Mouse (Mus musculus) cerebellum, postnatal 25 days (tissue): Measurements from ENCODE around the gene Pitpnc1.
A peak's percentile ranks its signal among the peaks of the same experiment; 100 is the strongest.

Experiments
- DNase-seq, 2 experiments: peaks; one replicate each; pipeline ENCODE4 v3.0.0; 2021; ENCODE audit warnings: mixed read lengths in 2 of 2

Gene Pitpnc1

DNA sequence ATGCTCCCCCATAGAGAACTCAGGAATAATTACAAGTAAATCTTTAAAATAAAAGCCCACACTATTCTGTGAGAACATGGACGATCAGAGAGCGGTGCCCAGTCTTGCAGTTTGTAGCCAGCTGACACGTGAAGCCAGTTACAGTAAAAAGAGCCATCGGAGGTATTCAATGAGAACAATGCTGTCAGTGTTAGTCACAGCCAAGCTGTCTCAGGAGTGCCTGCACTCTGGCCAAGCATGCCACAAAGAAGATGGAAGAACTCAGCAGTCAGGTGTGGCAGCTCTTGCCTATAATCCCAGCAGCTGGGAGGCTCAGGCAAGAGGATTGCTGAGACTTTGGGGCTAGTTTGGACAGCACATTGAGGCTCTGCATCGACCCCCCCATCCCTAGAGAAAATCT is 111.8 kb downstream of the Pitpnc1 start:
- peak; percentile 42 to 50 for DNase-seq

DNA sequence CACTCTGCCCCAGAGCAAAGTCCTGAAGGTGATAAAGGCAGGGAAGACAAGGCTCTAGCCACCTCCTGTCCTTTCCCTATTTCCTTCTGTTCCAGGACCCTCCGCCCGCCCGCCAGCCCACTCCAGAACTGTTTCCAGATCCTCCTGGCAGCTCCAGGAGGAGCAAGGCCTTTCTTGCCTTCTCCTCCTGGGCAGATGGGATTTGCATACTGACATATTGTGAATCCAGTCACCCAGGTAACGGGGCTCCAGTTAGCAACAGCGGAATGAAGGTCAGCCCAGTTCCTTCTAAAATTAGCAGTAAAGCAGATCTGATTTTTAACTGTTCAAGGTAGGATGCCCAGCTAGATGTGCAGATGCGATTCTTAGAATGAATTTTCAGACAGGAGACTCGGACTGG is 114.3 kb downstream of the Pitpnc1 start:
- peak; percentile 49 to 58 for DNase-seq

DNA sequence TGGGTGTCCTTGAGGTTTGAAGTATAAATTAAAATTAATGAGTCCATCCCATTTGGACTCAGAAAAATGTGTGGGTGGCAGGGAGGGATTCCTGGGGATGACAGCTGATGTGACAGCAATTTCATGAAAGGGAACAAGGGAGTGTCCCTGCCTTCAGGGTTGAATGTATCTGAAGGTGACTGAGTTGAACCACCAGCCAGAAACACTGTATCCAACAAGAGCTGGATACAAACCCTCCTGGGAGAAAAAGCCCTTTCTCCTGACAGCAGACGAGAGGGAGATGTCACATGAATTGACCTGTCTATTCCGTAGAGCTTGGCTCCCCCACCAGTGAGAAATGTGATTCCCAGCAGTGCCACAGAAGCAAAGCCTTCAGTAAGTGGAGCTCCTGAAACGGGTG is 115.0 kb downstream of the Pitpnc1 start:
- no peak for DNase-seq

DNA sequence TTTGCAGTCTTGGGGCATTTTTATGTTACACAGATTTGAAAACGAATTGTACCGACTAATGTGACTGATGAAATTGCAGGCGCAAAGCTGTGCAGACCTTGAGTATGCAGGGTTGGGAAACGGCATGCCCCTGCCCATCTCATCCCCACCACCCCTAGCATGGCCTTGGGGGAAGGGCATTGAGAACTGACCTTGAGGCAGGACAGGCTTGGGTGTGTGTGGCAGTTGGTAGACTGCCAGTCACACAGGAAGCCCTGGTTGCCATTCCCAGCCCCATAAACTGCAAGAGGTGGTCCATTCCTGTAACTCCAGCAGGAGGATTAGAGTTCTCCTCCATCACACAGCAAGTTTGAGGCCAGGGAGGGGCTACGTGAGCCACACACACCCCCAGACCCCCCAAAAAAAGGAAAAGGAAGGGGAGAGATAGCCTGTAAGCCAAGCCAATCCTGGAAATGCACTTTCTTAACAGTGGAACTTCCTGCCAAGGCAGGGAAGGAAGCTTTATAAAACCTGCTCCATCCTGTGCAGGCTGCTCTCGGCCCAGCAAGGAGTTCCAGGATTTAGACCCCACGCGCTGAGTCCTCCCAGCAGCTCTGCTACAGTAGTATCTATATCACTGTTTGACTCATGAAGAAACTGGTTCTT is 115.9 kb downstream of the Pitpnc1 start:
- no peak for DNase-seq

DNA sequence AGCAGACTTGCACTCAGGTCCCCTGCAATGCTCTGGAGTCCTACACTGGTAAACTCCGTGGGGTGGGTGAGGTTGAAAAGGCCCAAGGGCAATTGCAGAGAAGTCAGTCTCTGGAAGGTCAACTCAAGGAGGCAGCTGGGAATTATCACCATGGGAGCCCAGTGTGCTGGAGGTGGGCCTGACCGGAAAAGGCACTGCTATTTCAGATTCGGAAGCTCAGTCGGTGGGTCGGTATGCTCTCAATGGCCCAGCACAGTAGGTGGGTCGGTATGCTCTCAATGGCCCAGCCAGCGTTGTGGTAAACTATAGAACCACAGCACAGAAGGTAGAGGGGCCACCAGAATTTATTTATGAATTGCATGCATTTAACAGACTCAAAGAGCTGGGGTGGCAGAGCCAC is 117.9 kb downstream of the Pitpnc1 start:
- DNase-seq: no peak

DNA sequence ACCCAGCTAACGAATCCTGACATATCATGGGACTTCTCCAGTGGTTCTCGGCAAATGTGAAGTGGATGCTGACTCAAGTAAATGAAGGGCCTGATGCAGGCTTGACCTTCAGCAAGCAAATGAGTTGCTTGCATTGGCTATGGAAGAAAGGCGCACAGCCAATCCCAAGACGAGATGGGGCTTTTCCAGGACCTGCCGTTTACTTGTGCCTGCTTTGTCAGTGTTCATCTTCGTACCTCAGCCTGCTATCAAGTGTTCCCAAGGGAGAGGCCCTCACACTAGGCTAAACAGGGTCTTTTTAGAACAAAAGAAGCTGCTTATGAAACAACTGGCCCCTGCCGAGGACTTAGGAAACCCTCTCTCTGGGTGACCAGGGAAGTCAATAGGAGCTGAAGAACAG is 120.7 kb downstream of the Pitpnc1 start:
- no peak for DNase-seq

DNA sequence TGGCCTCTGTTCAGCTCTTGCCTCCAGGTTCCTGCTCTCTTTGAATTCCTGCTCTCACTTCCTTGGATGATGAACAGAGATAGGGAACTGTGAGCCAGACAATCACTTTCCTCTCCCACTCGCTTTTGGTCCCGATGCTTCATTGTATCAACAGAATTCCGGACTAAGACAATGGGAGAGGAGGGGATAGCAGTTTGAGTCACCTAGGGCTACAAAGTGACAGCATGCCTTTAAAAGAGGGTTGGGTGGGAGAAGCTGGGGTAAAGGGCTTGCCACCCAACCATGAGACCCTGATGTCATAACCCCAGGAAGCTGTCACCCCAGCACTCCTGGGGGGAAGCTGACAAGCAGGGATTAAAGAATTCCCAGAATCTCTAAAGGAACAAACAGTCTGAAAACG is 127.5 kb downstream of the Pitpnc1 start:
- no peak for DNase-seq

DNA sequence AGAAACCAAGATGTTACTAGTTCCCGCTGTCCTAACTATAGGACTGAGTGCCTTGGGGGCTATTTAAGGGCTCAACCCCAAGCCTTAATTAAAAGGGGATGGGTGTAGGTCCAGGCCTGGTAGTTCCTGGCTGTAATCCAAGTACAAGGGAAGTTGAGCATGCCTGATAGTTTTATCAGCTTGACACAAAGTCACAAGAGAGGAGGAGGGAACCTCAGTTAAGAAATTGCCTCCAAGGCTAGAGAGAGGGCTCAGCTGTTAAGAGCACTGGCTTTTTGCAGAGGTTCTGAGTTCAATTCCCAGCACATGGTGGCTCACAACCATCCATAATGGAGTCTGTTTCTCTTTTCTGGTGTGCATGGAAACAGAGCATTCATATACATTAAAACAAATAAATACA is 128.1 kb downstream of the Pitpnc1 start:
- DNase-seq: no peak

DNA sequence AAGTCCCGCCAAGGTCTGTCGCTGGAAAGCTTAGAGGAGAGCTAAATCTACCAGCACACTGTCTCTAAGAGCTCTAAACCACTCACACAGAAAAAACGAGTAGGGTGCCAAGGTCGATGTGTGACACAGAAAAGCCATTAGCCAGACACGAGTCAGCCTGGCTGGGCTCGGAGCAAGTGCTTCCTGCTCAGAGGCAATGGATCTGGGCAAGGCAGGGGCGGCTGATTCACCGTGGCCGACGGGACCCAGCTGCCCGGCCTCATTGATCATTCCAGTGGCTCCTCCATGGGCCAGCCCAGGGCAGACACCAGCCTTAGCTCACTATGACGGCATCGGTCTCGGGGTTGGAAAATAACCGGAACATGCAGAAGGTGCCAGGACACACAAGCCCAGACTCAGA is 129.2 kb downstream of the Pitpnc1 start:
- peak; percentile 48 to 64 for DNase-seq

DNA sequence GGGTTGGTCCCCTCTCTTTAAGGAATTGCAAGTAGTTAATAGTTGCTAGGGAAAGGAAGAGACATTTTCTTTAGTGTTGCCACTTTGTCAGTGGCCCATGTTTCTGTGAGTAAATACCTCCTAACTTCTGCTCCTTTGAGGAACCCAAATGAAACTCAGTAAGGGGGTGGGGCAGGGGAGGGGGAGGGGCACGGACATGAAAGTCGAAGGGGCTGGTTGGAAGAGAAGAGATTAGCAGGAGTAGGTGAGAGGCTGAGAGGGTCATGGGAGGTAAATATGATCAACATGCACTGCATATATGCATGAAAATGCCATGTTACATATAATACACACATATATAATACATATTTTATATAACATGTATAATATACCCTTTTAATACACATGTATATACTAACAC is 129.7 kb downstream of the Pitpnc1 start:
- no peak for DNase-seq

DNA sequence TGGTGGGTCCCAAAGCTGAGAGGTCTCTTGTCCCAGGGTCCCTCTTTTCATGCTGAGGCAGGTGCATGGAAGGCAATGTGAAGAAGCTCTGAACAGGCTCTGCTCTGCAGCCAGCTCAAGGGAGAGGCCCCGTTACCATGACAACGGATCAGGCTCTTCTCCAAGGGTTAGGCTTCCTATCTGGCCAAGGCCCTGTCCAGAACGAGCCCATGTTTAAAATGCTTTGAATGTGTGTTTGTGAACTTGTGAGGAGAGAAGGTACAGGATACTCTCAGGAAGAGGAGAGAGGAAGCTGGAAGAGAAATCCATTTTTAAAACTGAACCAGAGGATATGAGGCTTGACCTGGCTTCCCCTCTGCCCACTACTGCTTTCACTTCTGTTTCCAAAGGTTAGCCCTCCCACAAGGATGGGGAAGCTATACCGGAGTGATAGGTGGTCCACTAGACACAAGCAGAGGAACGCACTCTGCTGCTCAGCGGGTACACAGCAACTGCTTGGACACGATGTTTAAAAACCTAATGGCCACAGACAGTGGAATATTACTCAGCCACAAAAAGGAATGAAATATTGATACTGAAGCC is 131.2 kb downstream of the Pitpnc1 start:
- peak; percentile 49 to 68 for DNase-seq

DNA sequence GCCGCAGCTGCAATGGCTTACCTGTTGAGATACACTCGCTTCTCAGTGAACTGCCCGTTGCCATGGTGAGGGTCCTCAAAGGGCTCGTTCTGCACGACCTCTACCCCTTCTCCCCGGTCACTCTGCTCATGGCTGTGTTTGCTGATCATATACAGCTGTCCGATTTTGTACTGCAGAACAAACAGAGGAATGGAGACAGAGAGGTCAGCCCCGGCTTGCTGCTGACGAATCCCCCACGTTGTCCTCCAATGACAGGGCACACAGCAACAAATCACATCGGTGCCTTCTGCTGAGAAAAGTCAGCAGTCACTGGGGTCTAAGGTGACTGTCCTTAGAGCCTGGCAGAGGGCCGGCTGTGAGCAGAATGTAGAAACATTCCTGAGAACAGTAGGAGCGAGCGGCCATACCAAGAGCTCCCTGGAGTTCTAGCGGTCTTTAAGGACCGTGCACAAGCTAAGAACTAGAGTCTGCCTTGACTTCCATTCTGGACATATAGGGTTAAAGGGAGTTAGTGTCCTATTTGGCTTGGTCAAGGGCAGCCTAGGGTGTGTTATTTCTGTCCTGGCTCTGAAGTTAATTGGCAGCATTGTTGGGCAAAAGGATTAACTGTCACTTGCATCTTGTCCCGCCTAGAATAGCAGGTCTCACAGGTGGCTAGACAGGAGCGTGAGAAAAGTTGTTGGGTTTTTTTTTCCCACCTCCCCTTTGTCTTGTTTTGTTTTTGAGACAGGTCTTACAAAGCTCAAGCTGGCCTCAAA is 132.9 kb downstream of the Pitpnc1 start:
- peak in 1 of 2 experiments; percentile 30 for DNase-seq

DNA sequence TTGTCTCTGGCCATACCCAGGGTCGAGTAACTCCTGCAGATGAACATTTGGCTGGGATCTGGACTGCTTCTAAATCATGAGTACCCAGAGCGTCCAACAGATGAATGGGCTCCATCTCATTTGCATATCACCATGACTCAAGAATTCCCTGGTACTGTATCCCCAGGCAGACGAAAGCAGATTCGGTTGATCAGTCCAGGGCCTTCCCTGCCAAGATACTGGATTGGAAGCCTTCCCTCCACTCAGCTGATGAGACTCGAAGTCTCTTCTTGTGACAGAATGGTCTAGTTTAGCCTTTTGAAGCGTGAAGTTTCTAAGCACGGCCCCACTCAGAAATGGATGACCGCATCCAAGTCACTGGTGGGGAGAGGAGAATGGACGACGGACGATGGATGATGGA is 134.7 kb downstream of the Pitpnc1 start:
- DNase-seq: peak in 1 of 2 experiments; percentile 18

DNA sequence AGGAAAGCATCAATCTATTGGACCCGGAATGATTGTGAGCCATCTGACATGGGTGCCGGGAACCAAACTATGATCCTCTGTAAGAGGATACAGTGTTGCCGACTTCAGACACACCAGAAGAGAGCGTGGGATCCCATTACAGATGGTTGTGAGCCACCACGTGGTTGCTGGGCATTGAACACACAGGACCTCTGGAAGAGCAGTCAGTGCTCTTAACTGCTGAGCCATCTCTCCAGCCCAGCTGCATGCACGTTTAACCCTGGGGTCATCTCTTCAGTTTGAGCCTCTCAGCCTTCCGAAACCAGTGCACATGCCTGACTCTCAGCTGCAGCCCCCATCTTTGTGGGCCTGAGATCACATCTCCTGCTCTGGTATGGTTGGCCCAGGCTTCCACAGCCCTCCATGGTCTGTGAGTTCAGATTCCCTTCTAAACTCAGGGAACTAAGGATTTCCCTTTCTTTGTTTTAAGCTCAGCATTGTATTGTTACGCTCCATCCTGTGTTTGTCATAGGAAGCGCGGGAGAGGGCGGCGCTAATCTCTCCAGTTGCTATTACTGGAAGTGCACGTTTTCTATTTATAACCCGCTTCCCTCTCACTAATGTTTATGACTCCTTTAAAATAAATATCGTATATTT is 135.5 kb downstream of the Pitpnc1 start:
- no peak for DNase-seq

DNA sequence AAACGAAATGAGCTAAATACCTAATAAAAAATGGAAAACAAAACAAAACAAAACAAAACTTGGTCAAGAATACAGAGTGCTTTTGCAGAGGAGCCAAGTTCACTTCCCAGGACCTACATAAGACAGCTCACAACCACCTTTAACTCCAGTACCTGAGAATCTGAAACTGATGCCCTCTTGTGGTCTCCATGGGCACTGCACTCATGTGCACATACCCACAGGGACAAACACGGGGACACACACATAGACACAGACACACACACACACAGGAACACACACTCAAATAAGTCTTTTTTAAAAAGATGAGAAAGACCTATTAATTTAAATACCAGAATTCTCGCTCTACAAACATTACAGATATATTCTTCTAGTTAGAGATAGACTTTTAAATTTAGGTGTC is 137.6 kb downstream of the Pitpnc1 start:
- peak in 1 of 2 experiments; percentile 25 for DNase-seq

DNA sequence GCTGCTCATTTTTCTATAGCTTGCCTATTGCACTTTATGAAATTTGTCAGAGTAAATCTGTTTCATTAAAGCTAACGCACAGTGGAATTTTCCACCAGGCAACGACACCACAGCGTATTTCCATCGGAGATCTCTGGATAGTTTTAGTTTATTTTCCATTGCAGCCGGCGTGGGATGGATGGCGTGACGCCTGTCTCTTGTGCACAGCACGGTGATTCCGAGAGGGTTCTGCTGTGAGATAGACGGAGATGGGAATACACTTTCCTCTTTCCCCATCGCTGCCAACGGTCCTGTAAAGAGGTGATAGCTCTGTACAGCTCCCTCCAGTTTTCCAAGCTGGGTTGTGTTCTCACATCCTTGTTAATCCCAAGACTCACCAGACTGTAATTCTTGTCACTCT is 138.2 kb downstream of the Pitpnc1 start:
- DNase-seq: no peak

DNA sequence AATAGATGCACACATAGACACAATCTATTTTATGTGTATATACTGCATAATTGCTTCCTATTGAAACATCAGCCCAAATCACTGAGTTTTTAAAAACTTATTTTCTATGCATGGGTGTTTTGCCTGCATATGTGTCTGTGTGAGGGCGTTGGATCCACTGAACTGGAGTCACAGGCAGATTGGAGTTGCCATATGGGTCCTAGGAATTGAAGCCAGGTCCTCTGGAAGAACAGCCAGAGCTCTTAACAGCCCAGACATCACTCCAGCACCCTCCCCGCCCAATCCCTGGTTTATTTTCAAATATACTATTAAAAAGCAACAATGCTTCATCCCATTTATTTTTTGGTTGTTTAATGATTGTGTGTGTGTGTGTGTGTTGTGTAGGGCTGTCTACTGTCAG is 139.1 kb downstream of the Pitpnc1 start:
- DNase-seq: peak; percentile 37 to 58

DNA sequence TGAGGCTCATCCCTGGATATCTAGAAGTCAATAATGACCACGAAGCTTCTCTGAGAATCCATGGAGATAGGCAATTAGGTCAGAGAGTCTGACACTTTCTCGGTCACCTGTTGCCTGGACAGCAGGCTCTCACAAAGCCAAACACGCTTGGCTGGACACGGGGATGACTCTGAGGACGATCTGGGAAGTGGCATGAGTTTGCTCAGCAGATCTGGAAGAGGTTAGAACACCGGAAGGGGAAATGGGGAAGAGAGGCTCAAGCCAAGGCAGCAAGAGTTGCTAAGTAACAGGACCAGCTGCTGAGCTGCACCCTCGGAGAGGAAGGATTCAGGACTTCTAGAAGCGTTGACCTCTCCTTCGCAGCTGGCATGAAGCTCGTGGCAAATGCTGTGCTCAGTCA is 143.2 kb downstream of the Pitpnc1 start:
- DNase-seq: peak in 1 of 2 experiments; percentile 43

DNA sequence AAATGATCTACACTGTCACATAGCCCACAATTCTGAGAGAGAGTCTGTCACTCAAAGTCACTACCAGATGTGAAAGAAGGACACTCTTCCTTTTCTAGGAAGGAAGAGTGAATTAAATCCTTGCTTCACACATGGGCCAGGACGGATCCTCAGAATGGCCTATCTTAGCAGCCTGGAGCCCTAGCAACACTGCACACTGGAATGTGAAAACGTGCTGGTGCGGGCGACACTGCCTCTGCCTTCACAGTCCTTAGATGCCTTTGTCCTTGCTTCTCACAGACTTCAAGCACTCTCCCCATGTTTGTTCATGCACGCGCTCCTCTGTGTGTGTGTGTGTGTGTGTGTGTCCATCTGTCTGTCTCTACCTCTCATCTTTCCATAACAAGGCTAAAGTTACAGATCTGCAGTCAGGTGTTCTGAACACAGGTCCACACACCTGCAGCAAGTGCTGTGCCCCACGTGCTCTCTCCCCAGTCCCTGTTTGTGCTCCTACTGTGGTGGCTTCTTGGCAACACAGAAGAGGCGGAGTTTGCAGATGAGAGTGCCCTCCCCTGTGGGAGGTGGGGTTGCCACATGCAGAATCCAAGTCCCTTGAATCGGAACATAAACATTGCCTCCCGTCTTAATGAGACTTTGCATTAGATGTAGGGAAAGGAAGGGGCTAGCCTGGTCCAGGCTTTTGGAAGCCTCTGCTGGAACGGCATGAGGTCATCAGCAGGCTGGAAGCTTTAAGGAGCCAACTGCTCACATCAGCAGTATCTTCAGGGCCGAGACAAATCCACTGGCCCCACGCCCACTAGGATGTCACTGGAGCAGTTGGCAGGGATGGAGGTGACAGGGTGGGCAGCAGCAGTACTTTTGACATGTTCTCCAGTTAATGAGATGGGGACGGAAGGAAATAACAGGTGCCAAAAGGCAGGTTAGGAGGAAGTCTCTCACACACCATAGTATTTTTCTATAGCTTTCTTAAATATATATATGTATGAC is 144.5 kb downstream of the Pitpnc1 start:
- peak; percentile 46 to 70 for DNase-seq

DNA sequence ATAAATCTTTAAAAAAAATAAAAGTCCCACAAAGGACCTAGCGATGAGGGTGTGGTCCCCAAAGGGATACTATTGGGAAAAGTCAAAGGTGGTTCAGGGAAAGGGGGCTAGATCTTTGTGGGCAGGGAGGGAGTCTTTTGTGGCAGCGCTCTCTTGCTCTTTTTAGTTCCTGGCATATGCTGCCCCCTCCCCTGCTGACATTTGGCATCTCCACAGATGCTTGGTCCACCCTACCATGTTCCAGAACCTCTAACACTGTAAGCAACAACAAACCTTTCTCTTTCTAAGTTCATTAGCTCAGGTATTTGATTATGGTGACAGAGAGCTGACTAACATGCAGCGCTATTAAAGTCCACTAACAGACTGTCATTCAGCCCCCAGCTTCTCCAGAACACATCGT is 145.3 kb downstream of the Pitpnc1 start:
- DNase-seq: peak in 1 of 2 experiments; percentile 40

DNA sequence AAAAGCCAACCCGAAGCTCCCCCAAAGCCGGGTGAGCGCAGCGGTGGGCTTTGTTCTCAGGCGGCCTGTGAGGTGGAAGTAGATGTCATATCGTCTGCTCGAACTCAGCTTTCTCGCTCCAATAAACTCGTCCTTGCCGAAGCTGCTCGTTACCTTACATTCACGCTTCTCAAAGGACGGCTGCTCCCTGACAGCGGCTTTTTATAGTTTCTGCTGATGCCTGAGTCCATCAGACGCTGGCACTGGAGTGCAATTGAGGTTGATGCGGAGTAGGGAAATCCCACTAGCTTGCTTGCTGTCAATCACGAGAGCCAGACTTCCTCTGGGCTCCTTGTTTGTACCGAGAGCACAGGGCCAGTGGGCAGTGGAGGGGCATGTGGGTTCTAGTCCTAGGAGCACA is 147.3 kb downstream of the Pitpnc1 start:
- no peak for DNase-seq

DNA sequence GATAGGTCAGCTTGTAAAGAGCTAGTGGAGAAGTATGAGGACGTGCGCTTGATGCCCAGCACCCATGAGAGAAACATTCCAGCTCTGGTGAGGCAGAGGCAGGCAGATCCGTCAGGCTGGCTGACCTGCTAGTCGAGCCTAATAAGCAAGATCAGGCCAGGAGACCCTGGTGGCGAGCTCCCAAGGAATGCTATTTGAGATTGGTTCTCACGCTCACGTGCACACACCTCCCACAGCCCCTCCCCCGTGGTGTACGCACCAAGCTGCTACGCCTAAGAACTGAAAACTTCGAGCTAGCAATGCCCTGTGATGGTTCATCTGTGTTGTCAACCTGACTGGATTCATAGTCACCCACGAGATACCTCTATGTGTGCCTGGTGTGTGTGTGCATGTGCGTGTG is 148.3 kb downstream of the Pitpnc1 start:
- no peak for DNase-seq
